Mouse (Mus musculus): ENCODE data around the gene Tmem52.

DNA sequence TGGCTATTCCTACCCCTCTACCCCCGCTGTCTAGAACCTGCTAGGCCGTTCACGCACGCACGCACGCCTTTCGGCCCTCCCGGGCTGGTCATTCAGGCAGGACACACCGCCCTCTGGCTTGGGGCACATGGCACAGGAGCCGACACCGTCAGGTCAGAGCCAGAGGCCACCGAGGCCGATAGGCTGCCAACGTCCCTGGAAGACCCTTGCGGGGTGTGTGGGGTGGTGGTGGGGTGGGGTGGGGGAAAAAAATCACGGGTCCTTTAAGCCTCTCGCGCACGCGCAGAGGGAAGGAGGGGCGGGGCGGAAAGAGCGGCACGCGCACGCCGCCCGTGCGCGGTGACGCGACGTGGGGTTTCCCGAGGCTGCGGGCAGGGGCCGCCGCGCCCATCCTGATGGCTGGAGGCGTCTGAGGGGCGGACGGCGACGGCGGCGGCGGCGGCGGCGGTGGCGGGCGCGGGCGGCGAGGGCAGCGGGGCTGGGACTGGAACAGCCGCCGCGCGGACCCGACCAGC lies 22.1 kb downstream of the Tmem52 start, which contains the start of gene Gnb1:
- no peak for TF ChIP-seq CTCF (IDR thresholded peaks at IDR 0.05; ENCODE audit: low read depth, low read length)
- no peak for TF ChIP-seq POLR2A (IDR thresholded peaks at IDR 0.05; ENCODE audit: borderline replicate concordance, low read depth, low read length)
